In genomic region chr6:99084956-99085355, GRCm38 (mm10) we compare ENCODE assay signal across 10 mouse cellular contexts.
A peak's percentile ranks its signal among the peaks of the same experiment; 100 is the strongest.
DNase-seq lines count a peak whose midpoint lies in the region.
"Had no signal": no experiment of that assay in that cellular context is flagged by ENCODE, and none has a peak within 500 bp of the region (broad histone marks: within the 10 kb centered on the region; RNA-seq: fewer than 3 reads in every experiment).

No protein-coding gene starts in this region.

- DNase-seq in adrenal gland, adult (ENCODE audit: inconsistent age in 2 of 2, low spot score in 1 of 2), result peak; percentile 75 to 85
- no peak for DNase-seq in adrenal gland, postnatal 4 days (ENCODE audit: low spot score in 2 of 2)
- peak; percentile 45 to 65 for DNase-seq in urinary bladder, adult 18-20 months (ENCODE audit: low spot score in 2 of 2)
- no peak for DNase-seq in urinary bladder, postnatal 10 days (ENCODE audit: low spot score)
- peak; percentile 75 to 85 for DNase-seq in cerebellum, postnatal 14 days
- DNase-seq in lung, postnatal 4 days, result peak; percentile 54 to 70
- DNase-seq in testis, postnatal 14 days (ENCODE audit: low spot score), result no peak
- no peak for DNase-seq in retina, postnatal 1 day
- DNase-seq: kidney, postnatal 4 days; thymus, postnatal 4 days had no signal

Comparison
In these comparisons a context has a peak if more than half of its experiments do, and no peak if none do; other contexts are left out.
1. DNase-seq: peak in adrenal gland, adult (2 of 2), urinary bladder, adult 18-20 months (2 of 2), cerebellum, postnatal 14 days (2 of 2) and lung, postnatal 4 days (2 of 2); none in adrenal gland, postnatal 4 days (0 of 2), urinary bladder, postnatal 10 days (single experiment), testis, postnatal 14 days (single experiment) and retina, postnatal 1 day (single experiment).